Mouse (Mus musculus) cerebellum, adult 9-11 months (tissue): Measurements from ENCODE around the gene Hivep3.

ENCODE experiments used
- DNase-seq: peaks from one replicate; pipeline ENCODE4 v3.0.0; 2022

The Hivep3 gene

GRCm38 (mm10) chr4:119733184-119733880, at the start of gene Hivep3:
Gene Hivep3, plus strand, starts transcription at chr4:119733784.
- DNase-seq, result peak; percentile 100

DNA sequence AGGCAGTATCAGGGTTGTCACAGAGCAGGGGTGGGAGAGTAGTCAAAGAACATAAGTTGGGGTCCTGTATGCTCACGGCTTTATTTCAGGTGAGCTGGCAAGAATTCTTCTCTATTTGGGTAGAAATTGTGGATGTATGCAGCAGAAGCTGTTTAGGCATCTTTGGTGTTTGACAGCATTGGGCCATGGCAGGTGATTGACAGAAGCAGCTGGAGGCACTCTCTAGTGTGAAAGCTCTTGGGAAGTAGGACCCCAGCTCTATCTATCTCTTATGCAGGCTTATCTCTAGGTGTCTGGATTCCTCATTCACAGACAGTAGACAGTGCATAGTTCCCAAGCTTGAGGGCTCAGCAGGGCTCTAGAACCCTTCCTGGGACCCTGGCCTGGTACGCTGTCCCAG, 47.8 kb upstream of the Hivep3 start:
- DNase-seq, result no peak

DNA sequence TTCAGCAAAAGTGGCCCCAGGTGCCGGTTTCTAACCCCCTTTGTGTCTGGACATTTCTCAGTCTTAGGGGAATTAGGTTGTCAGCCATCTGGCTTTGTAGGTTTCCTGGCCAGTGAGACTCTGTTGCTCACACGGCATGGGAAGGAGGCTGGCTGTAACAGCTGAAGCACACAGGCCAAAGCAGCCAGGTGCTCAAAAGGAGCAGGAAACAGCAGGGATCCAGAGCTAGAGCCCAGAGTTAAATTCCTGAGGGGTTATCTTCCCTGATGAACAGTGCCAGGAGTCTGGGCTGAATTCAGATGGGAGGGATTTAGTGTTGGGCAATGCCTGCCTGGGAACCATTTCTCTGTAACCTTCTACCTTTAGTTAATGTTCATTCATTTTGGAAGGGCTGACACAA, 35.2 kb upstream of the Hivep3 start:
- DNase-seq, result peak; percentile 32

DNA sequence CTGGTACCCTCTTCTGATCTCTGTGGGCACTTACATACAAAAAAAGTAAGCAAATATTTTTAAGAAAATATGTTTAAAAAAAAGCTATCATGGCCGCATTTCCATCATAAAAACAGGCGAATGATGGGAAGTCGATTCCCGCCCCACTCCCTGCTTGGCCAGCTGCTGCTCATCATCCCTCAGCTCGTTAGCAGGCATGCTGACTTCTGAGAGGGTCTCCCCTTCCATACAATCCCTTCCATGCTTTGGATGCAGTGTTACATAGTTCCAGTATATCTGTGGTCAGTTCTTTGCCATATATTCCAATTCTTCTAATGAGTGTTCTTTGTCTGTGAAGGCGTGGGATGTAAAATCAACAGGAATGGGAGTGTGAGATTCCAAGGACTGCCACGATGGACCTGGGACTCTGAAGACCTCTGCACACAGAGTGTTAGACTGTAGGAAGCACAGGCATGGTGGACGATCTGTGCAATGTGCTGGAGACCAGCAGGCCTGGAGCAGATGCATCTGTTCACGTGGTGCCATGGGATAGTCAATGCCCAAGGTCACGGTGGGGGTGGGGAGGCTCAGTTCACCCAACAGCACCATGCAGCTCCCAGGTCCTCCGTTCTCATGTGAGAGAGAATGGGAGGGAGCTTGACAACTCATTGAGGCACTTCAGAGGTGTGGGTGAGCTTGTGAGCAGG, 32.2 kb upstream of the Hivep3 start:
- DNase-seq, result no peak

DNA sequence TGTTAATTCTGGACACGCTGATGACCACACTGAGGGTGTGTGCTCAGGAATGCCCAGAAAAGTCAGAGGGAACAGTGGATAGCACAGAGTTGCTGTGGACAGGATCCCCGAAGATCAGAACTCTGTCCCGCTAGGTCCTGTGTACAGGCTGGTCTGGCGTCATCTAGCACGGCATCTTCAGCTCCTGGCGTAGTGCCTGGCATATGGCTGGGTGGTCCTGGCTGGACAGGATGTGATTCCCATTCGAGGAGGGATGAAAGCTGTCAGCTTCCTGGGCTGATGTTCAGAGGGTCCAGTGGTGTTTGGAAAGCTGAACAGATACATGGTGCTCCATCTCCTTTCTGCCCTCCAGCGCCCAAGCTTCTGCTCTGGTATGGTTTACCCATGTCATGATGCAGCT, 29.6 kb upstream of the Hivep3 start:
- DNase-seq, result no peak

DNA sequence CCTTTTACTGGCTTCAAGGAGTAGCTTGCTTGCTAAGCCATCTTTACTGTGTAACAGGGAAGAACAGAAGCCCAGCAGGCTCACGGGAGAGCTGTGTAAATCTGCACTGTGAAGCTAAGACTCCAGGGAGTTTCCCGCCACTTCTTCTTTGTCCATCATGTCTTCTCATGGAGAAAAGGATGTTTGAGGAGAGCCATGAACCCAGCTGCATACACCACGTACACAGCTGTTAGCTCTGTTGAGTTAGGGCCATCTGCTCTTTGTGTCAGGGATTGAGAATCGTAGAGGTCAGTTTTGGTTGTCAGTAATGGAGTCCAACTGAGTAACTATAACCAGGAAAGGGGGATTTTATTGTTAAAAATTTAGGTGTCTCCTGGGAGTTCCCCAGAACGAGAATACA, 26.3 kb upstream of the Hivep3 start:
- no peak for DNase-seq

DNA sequence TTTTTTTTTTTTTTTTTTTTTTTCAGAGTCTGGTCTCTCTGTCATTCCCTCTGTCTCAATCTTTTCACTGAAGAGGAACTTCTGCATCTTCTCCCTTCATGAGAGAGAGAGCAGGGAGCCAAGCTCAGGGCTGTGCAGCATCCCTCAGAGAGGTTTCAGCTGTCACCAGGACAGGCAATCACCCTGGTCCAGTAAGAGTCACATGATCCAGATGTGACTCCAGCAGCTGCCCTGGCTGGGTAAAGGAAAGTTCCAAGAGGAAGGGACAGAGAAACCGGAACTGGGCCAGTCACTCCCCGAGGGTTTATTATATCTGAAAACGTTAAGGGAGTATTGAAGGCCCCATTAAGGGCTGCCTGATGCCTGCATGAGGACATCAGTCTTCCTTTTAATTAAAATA, 25.8 kb upstream of the Hivep3 start:
- no peak for DNase-seq

- DNase-seq, result no peak
Measured at GRCm38 (mm10) chr4:119710208-119710607, 23.4 kb upstream of the Hivep3 start.

GRCm38 (mm10) chr4:119717443-119717842, 16.1 kb upstream of the Hivep3 start:
- DNase-seq, result peak; percentile 39

GRCm38 (mm10) chr4:119721531-119721930, 12.1 kb upstream of the Hivep3 start:
- DNase-seq, result no peak

DNA sequence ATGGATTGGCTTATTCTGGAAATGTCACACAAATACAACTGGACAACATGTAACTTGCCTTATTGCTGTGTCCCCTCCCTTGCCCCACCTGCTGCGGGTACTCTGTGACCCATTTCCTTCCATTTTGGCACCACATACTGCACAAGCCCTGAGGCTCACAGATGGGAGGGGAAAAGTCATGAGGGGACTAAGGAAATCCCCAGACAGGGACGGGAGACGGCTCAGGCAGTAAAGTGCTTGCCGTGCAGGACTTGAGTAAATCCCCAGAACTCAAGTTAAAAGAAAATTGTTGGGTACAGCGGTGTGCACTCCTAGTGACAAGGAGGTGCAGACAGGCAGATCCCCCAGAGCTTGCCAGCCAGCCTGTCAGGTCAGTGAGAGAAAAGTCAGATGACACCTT, 7.5 kb upstream of the Hivep3 start:
- no peak for DNase-seq

GRCm38 (mm10) chr4:119727871-119728270, 5.7 kb upstream of the Hivep3 start:
- DNase-seq, result no peak

- DNase-seq, result no peak
Measured at GRCm38 (mm10) chr4:119733942-119734341, 358 bp downstream of the Hivep3 start.

- no peak for DNase-seq
Measured at GRCm38 (mm10) chr4:119734352-119734751, 768 bp downstream of the Hivep3 start.

DNA sequence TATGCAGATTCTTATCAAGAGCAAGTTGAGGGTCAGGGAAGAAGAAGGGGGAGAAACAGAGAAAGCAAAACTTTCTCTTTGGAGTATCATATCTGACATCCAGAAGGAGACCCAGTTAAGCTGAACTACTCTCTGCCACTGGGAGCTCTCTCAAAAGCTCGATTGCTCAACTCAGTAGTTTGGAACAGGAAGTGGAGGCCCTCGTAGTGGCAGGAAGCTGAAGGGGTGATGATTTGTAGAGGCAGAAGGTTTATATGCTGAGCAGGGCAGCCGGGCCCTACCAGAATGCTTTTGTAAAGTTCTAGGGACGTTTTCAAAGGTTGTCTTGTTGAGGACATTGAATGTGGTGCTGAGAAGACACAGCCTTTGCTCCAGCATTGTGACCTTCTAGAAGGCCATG, 5.1 kb downstream of the Hivep3 start:
- DNase-seq, result no peak

DNA sequence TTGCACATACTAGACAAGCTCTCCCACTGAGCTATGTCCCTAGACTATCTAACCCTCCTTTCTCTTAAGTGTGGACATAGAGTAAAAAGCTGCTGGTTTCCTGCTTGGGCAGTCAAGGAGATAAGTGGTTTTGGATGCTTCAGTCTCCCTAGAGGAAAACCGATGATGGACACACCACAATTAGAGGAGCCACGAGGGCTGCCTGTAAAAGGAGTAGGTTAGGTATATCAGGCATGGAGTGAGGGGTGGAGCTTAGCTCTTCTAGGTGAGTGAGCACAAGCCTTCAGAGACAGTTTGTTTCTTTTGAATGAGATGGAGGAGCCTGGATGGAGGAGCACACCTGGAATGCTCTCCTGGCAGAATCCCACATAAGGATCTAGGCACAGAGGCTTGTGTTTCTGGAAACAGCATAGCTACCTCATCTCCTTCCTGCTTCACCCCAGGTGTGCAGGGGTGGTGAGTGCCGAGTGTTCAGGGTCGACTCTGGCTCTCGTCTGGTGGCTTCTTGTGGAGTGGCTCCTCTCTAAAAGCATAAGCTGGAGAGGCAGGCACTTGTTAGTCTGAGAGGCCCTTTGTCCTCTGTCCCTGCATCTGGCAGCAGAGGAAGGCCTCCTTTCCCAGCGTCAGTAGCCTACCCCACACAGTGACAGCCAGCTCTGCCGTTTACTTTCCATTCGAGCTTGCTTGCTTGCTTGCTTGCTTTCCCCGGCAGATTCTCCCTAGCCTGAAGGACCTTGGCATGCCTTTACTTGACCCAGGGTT, 5.9 kb downstream of the Hivep3 start:
- DNase-seq, result no peak

- DNase-seq, result no peak
Measured at GRCm38 (mm10) chr4:119748341-119748740, 14.8 kb downstream of the Hivep3 start.

DNA sequence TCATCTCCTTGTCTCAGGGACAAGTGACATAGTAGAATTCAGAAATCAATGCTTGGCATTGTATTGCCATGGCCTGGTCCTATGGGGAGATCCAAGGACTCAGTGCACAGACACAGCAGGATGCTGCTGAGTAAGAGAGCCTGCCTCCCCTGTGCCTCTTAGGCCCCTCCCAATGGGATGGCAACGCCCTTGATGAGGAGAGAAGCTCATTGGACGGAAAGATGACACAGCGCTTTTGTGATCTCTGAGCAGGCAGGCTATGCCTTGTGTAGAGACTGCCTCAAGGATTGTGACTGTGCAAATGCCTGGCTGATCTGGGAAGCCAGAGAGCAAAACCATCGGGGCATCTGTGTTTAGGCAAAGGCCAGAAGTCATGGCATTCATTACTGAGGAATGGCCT, 16.6 kb downstream of the Hivep3 start:
- no peak for DNase-seq

GRCm38 (mm10) chr4:119750681-119751211, 17.2 kb downstream of the Hivep3 start:
- no peak for DNase-seq

- no peak for DNase-seq
Measured at GRCm38 (mm10) chr4:119751408-119752006, 17.9 kb downstream of the Hivep3 start.

- DNase-seq, result no peak
Measured at GRCm38 (mm10) chr4:119759574-119760233, 26.1 kb downstream of the Hivep3 start.

GRCm38 (mm10) chr4:119760820-119761219, 27.2 kb downstream of the Hivep3 start:
- DNase-seq, result peak; percentile 63
